8 mouse cellular contexts compared by ENCODE assay signal in genomic region chr3:89178107-89178385, GRCm38 (mm10). TPM values are rescaled to one million over a fixed set of nuclear protein-coding genes. Genes with fewer than 3 reads are reported as not detected.
DNase-seq lines count a peak whose midpoint lies in the region; ATAC-seq and TF ChIP-seq lines count a peak whose summit lies in the region.

No protein-coding gene starts in this region.

- peak overlapping the region; percentile 68 for H3K4me3 ChIP-seq in kidney, postnatal 0 days (replicated peaks; ENCODE audit: low read depth, low read length)
- H3K4me3 ChIP-seq in hindbrain, postnatal 0 days (ENCODE audit: low read length) = peak overlapping the region; percentile 71
- peak overlapping the region; percentile 87 for H3K4me3 ChIP-seq in myocyte

- TF ChIP-seq POLR2A in myocyte (IDR thresholded peaks at IDR 0.05; ENCODE audit: insufficient read length, low read depth) = peak; percentile 8

- peaks cover 14% of the 10 kb centered on the region for H3K79me2 ChIP-seq in myocyte (ENCODE audit: control insufficient read depth, insufficient read depth)

- no peaks in the 10 kb centered on the region for H3K27me3 ChIP-seq in kidney, postnatal 0 days (ENCODE audit: insufficient read depth, low read length)
- no peaks in the 10 kb centered on the region for H3K27me3 ChIP-seq in hindbrain, postnatal 0 days (ENCODE audit: insufficient read depth, low read length)
- H3K27me3 ChIP-seq in myocyte (ENCODE audit: control insufficient read depth, insufficient read depth, insufficient read length) = no peaks in the 10 kb centered on the region

- peak overlapping the region; percentile 36 for H3ac ChIP-seq in myocyte (ENCODE audit: control insufficient read depth, insufficient read length)

- H3K36me3 ChIP-seq in kidney, postnatal 0 days (ENCODE audit: insufficient read depth, low read length) = peaks cover 53% of the 10 kb centered on the region
- peaks cover 60% of the 10 kb centered on the region for H3K36me3 ChIP-seq in hindbrain, postnatal 0 days (ENCODE audit: insufficient read depth, low read length)
- H3K36me3 ChIP-seq in myocyte (ENCODE audit: control insufficient read depth, insufficient read depth) = peaks cover 27% of the 10 kb centered on the region

- ATAC-seq in kidney, postnatal 0 days (replicated peaks; ENCODE audit: low FRiP score, low read depth) = no peak
- ATAC-seq in hindbrain, postnatal 0 days = no peak
- no peak for ATAC-seq in activated CD4-positive, CD25-positive, alpha-beta regulatory T cell, adult 4 months

- 3% methylated on average over 6 of the region's 6 CpGs for WGBS in kidney, postnatal 0 days
- 9% methylated on average over 6 of the region's 6 CpGs for WGBS in hindbrain, postnatal 0 days

- H3K4me2 ChIP-seq in kidney, postnatal 0 days (ENCODE audit: low read length) = peak overlapping the region; percentile 79
- H3K4me2 ChIP-seq in hindbrain, postnatal 0 days (ENCODE audit: low read depth, low read length) = peak overlapping the region; percentile 98
- H3K4me2 ChIP-seq in myocyte (ENCODE audit: low read depth) = peak overlapping the region; percentile 93

- H3K9me3 ChIP-seq in kidney, postnatal 0 days (replicated peaks; ENCODE audit: low read length) = no peaks in the 10 kb centered on the region
- no peaks in the 10 kb centered on the region for H3K9me3 ChIP-seq in hindbrain, postnatal 0 days (ENCODE audit: low read length)

- 0 out of 2 replicates have a peak, but pooled peaks cover 3% of the 10 kb centered on the region for H3K4me1 ChIP-seq in kidney, postnatal 0 days (replicated peaks; ENCODE audit: insufficient read depth, low read length)
- peaks cover 9% of the 10 kb centered on the region for H3K4me1 ChIP-seq in hindbrain, postnatal 0 days (ENCODE audit: insufficient read depth, low read length)

- H3K9ac ChIP-seq in kidney, postnatal 0 days (ENCODE audit: low read depth, low read length) = peak overlapping the region; percentile 76
- peak overlapping the region; percentile 71 for H3K9ac ChIP-seq in hindbrain, postnatal 0 days (replicated peaks; ENCODE audit: low read length)

- H3K27ac ChIP-seq in kidney, postnatal 0 days = peak overlapping the region; percentile 82
- peak overlapping the region; percentile 78 for H3K27ac ChIP-seq in hindbrain, postnatal 0 days

- TF ChIP-seq CTCF in kidney, postnatal 0 days (IDR thresholded peaks at IDR 0.05; ENCODE audit: low read depth) = no peak
- no peak for TF ChIP-seq CTCF in hindbrain, postnatal 0 days (IDR thresholded peaks at IDR 0.05; ENCODE audit: low read depth)

- no peak for DNase-seq in kidney, postnatal 0 days (ENCODE audit: low spot score)
- DNase-seq in kidney, postnatal 36 days = no peak
- DNase-seq in c-Kit-positive CD71-positive TER-119-positive erythroid progenitor cells, embryonic 14.5 days (ENCODE audit: low spot score) = peak; percentile 25
- no peak for DNase-seq in hindbrain, postnatal 0 days (ENCODE audit: low spot score)
- DNase-seq in thymus, postnatal 14 days = no peak
- no peak for DNase-seq in adrenal gland, postnatal 25 days

TF ChIP-seq in myocyte, 11 proteins besides CTCF, POLR2A, EP300 and RAD21:
- TF ChIP-seq MAX (IDR thresholded peaks at IDR 0.05; ENCODE audit: low read depth) (no peak), POLR2AphosphoS2 (IDR thresholded peaks at IDR 0.05; ENCODE audit: insufficient read length, low read depth) (no peak)

RNA-seq across cellular contexts. Expression of gene Scamp3, which starts 0.8 kb away (rescaled TPM):
- polyA plus RNA-seq in kidney, postnatal 0 days (2015; fragmentation: Nextera tagmentation; extraction: Ambion mirVana) = 107 and 115 TPM in 2 replicates
- 60.4 and 77.5 TPM in 2 replicates for total RNA-seq in hindbrain, postnatal 0 days (2014; rRNA removed)
- 139 and 143 TPM in 2 replicates for polyA plus RNA-seq in hindbrain, postnatal 0 days (2015; fragmentation: Nextera tagmentation; extraction: Ambion mirVana)
- polyA plus RNA-seq in myocyte (2012; fragmentation: generic; extraction: Trizol) = 127 TPM
- 100 to 1,000 TPM; 160 to 182 TPM for polyA plus RNA-seq in activated CD4-positive, CD25-positive, alpha-beta regulatory T cell, adult 4 months (2017; shearing (Covaris generic))
- 98.4 and 112 TPM in 2 replicates for total RNA-seq in adrenal gland, postnatal 25 days (2021)

RNA-seq across cellular contexts. Expression of gene Fam189b, which starts 4.9 kb away (rescaled TPM):
- polyA plus RNA-seq in kidney, postnatal 0 days (2015; fragmentation: Nextera tagmentation; extraction: Ambion mirVana) = 23.5 and 24.1 TPM in 2 replicates
- total RNA-seq in hindbrain, postnatal 0 days (2014; rRNA removed) = 15.2 and 19.7 TPM in 2 replicates
- 29.1 and 29.2 TPM in 2 replicates for polyA plus RNA-seq in hindbrain, postnatal 0 days (2015; fragmentation: Nextera tagmentation; extraction: Ambion mirVana)
- polyA plus RNA-seq in myocyte (2012; fragmentation: generic; extraction: Trizol) = 15.0 TPM
- 100 to 1,000 TPM; 158 to 168 TPM for polyA plus RNA-seq in activated CD4-positive, CD25-positive, alpha-beta regulatory T cell, adult 4 months (2017; shearing (Covaris generic))
- total RNA-seq in adrenal gland, postnatal 25 days (2021) = 17.1 and 23.7 TPM in 2 replicates

RNA-seq across cellular contexts. Expression of gene Clk2, which starts 13.5 kb away (rescaled TPM):
- polyA plus RNA-seq in kidney, postnatal 0 days (2015; fragmentation: Nextera tagmentation; extraction: Ambion mirVana) = 16.9 and 18.8 TPM in 2 replicates
- 36.3 and 43.1 TPM in 2 replicates for total RNA-seq in hindbrain, postnatal 0 days (2014; rRNA removed)
- polyA plus RNA-seq in hindbrain, postnatal 0 days (2015; fragmentation: Nextera tagmentation; extraction: Ambion mirVana) = 13.3 and 13.7 TPM in 2 replicates
- polyA plus RNA-seq in myocyte (2012; fragmentation: generic; extraction: Trizol) = 22.2 TPM
- 10 to 100 TPM; 12.4 to 18.5 TPM for polyA plus RNA-seq in activated CD4-positive, CD25-positive, alpha-beta regulatory T cell, adult 4 months (2017; shearing (Covaris generic))
- total RNA-seq in adrenal gland, postnatal 25 days (2021) = 98.4 and 103 TPM in 2 replicates

RNA-seq across cellular contexts. Expression of gene Hcn3, which starts 18.1 kb away (rescaled TPM):
- polyA plus RNA-seq in kidney, postnatal 0 days (2015; fragmentation: Nextera tagmentation; extraction: Ambion mirVana) = 0.71 and 0.91 TPM in 2 replicates
- total RNA-seq in hindbrain, postnatal 0 days (2014; rRNA removed) = 83.8 and 85.7 TPM in 2 replicates
- polyA plus RNA-seq in hindbrain, postnatal 0 days (2015; fragmentation: Nextera tagmentation; extraction: Ambion mirVana) = 33.5 and 38.1 TPM in 2 replicates
- polyA plus RNA-seq in myocyte (2012; fragmentation: generic; extraction: Trizol) = 0.10 TPM
- under 1 TPM; 0.50 to 0.69 TPM for polyA plus RNA-seq in activated CD4-positive, CD25-positive, alpha-beta regulatory T cell, adult 4 months (2017; shearing (Covaris generic))
- total RNA-seq in adrenal gland, postnatal 25 days (2021) = 9.3 and 17.7 TPM in 2 replicates

RNA-seq across cellular contexts. Expression of gene Gba, which starts 24.7 kb away (rescaled TPM):
- polyA plus RNA-seq in kidney, postnatal 0 days (2015; fragmentation: Nextera tagmentation; extraction: Ambion mirVana) = 53.6 and 56.0 TPM in 2 replicates
- total RNA-seq in hindbrain, postnatal 0 days (2014; rRNA removed) = 62.5 and 77.4 TPM in 2 replicates
- 45.8 and 46.8 TPM in 2 replicates for polyA plus RNA-seq in hindbrain, postnatal 0 days (2015; fragmentation: Nextera tagmentation; extraction: Ambion mirVana)
- 52.5 TPM for polyA plus RNA-seq in myocyte (2012; fragmentation: generic; extraction: Trizol)
- 10 to 100 TPM; 72.1 to 75.6 TPM for polyA plus RNA-seq in activated CD4-positive, CD25-positive, alpha-beta regulatory T cell, adult 4 months (2017; shearing (Covaris generic))
- 72.4 and 79.0 TPM in 2 replicates for total RNA-seq in adrenal gland, postnatal 25 days (2021)
